Mouse (Mus musculus) erythroblast, embryonic 14.5 days (primary cell): ENCODE results near the gene Spr.

Experiments used
- GATA1 ChIP-seq: IDR thresholded peaks from 2 replicates; pipeline ENCODE4 v1.6.1; 2012; ENCODE audit warnings: low read length, inconsistent platforms, mixed read lengths
- TAL1 ChIP-seq: IDR thresholded peaks from 3 replicates; pipeline ENCODE4 v1.6.1; 2012; ENCODE audit warnings: low read length, inconsistent platforms, mixed read lengths

- no peak for TF ChIP-seq GATA1
- no peak for TF ChIP-seq TAL1
Measured at GRCm38 (mm10) chr6:85103321-85103720, 34.2 kb downstream of the Spr start.
